Mouse (Mus musculus) testis, adult 2 months (tissue): ENCODE measurements at regions not wholly inside any gene's neighbourhood (a gene's known extent, or its start where the extent isn't known, plus 50 kb on each side); places are given as distances from the start of the nearest gene placed in this dataset.

ENCODE experiments used
- CTCF ChIP-seq: fragments of 200-500 bp; IDR thresholded peaks from 2 replicates; pipeline ENCODE4 v1.5.1; 2012; ENCODE audit warnings: low read depth, mild to moderate bottlenecking, inconsistent platforms, low read length, moderate library complexity; ENCODE audit not compliant: control insufficient read depth, insufficient read depth, insufficient replicate concordance
- POLR2A ChIP-seq: fragments of 200-500 bp; IDR thresholded peaks from 2 replicates; pipeline ENCODE4 v1.6.1; 2012; ENCODE audit warnings: low read depth, mild to moderate bottlenecking, inconsistent platforms, low read length, moderate library complexity; ENCODE audit not compliant: control insufficient read depth

DNA sequence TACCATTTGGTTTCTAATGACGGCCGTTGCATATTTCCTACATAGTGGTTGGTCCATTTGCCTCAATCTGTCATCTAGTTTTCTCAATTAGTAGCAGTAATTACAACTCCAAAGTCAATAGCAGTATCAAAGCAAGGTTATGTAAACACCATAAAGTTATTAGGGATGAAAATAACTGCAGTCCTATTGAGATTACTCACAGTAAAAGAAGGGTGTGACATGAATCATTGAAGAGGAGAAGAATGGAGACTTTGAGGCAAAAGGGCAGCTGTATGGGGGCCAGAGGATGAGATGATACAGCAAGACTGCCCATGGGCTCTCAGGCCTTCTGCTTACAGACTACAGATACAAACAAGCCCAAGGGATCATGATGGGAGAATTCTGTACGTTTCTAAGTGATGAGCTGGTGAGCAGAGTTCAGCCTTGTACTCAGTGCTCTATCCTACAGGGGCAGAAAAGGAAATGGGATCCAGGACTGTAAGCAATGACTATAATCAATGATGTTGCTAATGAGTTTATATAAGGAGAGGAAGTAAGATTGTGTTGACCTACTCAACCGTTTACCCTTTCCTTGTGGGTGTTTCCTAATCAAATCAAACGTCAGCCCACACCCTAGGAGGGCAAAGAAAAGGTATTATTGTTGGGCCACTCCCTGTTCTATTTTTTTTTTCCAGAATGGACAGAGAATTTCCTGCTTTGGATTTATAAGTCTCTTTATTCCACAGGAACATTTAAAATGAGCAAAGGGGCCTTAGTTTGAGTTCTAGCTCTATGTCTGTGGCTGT lies 213.0 kb downstream of the Gm5447 start:
- TF ChIP-seq CTCF (no peak), POLR2A (no peak)
